In the genomic region with DNA sequence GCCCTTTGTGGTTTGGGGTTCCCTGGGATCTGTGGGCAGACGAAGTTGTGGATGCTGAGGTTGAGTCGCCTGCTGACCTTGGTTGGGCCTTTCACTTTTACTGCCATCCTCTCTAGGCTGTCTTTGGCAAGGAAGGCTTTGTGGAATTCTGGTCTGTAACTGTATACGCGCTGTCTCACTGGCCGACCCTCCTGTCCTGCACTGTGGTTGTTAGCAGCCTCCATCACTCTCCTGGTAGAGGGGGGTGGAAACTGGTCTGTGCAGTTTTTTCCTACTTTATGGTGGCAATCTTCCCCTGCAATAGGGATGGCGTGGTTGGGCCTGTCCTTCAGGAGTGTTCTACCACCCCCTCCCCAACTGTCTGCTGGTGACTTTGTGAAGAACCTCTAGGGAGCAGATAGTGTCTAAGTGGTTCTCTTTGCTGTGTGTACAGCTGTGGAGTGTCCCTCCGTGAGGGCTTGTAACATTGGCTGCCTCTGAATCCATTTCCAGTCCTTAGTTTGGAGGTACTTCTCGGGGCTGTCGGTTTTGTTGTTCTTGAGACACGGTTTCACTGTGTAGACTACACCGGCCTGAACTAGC, we compare ENCODE assay signal across 14 mouse cellular contexts. TPM values are rescaled to one million over a fixed set of nuclear protein-coding genes. Genes with fewer than 3 reads are reported as not detected.
DNase-seq lines count a peak whose midpoint lies in the region; ATAC-seq and TF ChIP-seq lines count a peak whose summit lies in the region.
"Had no signal": no experiment of that assay in that cellular context is flagged by ENCODE, and none has a peak within 500 bp of the region (broad histone marks: within the 10 kb centered on the region; RNA-seq: fewer than 3 reads in every experiment).

No protein-coding gene starts in this region.

- peak overlapping the region; percentile 75 for H3K27ac ChIP-seq in hindbrain, embryonic 10.5 days
- H3K27ac ChIP-seq in hindbrain, embryonic 14.5 days, result no peak overlapping the region
- no peak overlapping the region for H3K27ac ChIP-seq in stomach, embryonic 14.5 days (ENCODE audit: low read length)
- no peak overlapping the region for H3K27ac ChIP-seq in stomach, postnatal 0 days (replicated peaks)
- H3K27ac ChIP-seq in embryonic facial prominence, embryonic 15.5 days (replicated peaks), result no peak overlapping the region; the same call in 1 of the 2 replicates
- H3K27ac ChIP-seq: forebrain, embryonic 13.5 days; hindbrain, embryonic 15.5 days had no signal

- WGBS in hindbrain, embryonic 10.5 days, result 71% methylated on average over 11 of the region's 11 CpGs
- WGBS in hindbrain, embryonic 14.5 days, result 74% methylated on average over 11 of the region's 11 CpGs
- WGBS in stomach, embryonic 14.5 days, result 50% methylated on average over 11 of the region's 11 CpGs
- 54% methylated on average over 11 of the region's 11 CpGs for WGBS in stomach, postnatal 0 days
- 47% methylated on average over 11 of the region's 11 CpGs for WGBS in embryonic facial prominence, embryonic 15.5 days

- peak; percentile 24 for DNase-seq in hindbrain, embryonic 10.5 days (ENCODE audit: low spot score)
- no peak for DNase-seq in hindbrain, embryonic 14.5 days (ENCODE audit: low spot score)
- DNase-seq in stomach, postnatal 0 days (ENCODE audit: low spot score), result no peak
- DNase-seq in thymus, postnatal 25 days, result no peak
- DNase-seq in adrenal gland, postnatal 4 days (ENCODE audit: low spot score in 2 of 2), result no peak
- DNase-seq: adrenal gland, adult 8-10 months; cerebellum, adult 8-10 months; right cerebral cortex, adult 18-20 months had no signal

- no peaks in the 10 kb centered on the region for H3K9me3 ChIP-seq in hindbrain, embryonic 10.5 days
- no peaks in the 10 kb centered on the region for H3K9me3 ChIP-seq in hindbrain, embryonic 14.5 days (ENCODE audit: control insufficient read depth, low read length)
- no peaks in the 10 kb centered on the region for H3K9me3 ChIP-seq in stomach, embryonic 14.5 days (ENCODE audit: control insufficient read depth, low read depth, low read length)
- H3K9me3 ChIP-seq in stomach, postnatal 0 days (ENCODE audit: control insufficient read depth, low read length), result no peaks in the 10 kb centered on the region
- no peaks in the 10 kb centered on the region for H3K9me3 ChIP-seq in embryonic facial prominence, embryonic 15.5 days (replicated peaks)
- H3K9me3 ChIP-seq: forebrain, embryonic 13.5 days; G1E; hindbrain, embryonic 15.5 days had no signal

- no peak for ATAC-seq in hindbrain, embryonic 14.5 days (ENCODE audit: low FRiP score)
- 0 out of 2 replicates have a peak, but pooled peaks have one; percentile 37 for ATAC-seq in stomach, embryonic 14.5 days (ENCODE audit: insufficient number of reproducible peaks, insufficient read depth, low FRiP score, low read depth)
- no peak for ATAC-seq in stomach, postnatal 0 days (ENCODE audit: low FRiP score, low TSS enrichment)
- 0 out of 2 replicates have a peak, but pooled peaks have one; percentile 26 for ATAC-seq in embryonic facial prominence, embryonic 15.5 days (ENCODE audit: insufficient number of reproducible peaks, low FRiP score, low TSS enrichment, low read depth)

- H3K27me3 ChIP-seq in hindbrain, embryonic 10.5 days (ENCODE audit: insufficient read depth, poor library complexity, severe bottlenecking), result no peaks in the 10 kb centered on the region
- no peaks in the 10 kb centered on the region for H3K27me3 ChIP-seq in hindbrain, embryonic 14.5 days (ENCODE audit: control insufficient read depth, insufficient read depth, low read length)
- H3K27me3 ChIP-seq in stomach, embryonic 14.5 days (ENCODE audit: control insufficient read depth, insufficient read depth, low read length), result no peaks in the 10 kb centered on the region
- H3K27me3 ChIP-seq in stomach, postnatal 0 days (ENCODE audit: control insufficient read depth, insufficient read depth, low read length), result no peaks in the 10 kb centered on the region
- no peaks in the 10 kb centered on the region for H3K27me3 ChIP-seq in embryonic facial prominence, embryonic 15.5 days
- H3K27me3 ChIP-seq: forebrain, embryonic 13.5 days; hindbrain, embryonic 15.5 days had no signal

- H3K4me1 ChIP-seq in hindbrain, embryonic 10.5 days (replicated peaks), result peaks cover 28% of the 10 kb centered on the region
- no peaks in the 10 kb centered on the region for H3K4me1 ChIP-seq in hindbrain, embryonic 14.5 days (replicated peaks; ENCODE audit: control insufficient read depth, insufficient read depth, low read length)
- 0 out of 2 replicates have a peak, but pooled peaks cover 5% of the 10 kb centered on the region for H3K4me1 ChIP-seq in stomach, embryonic 14.5 days (ENCODE audit: control insufficient read depth, insufficient read depth, low read length)
- no peaks in the 10 kb centered on the region for H3K4me1 ChIP-seq in stomach, postnatal 0 days (replicated peaks; ENCODE audit: control insufficient read depth, insufficient read depth)
- peaks cover 19% of the 10 kb centered on the region for H3K4me1 ChIP-seq in embryonic facial prominence, embryonic 15.5 days
- H3K4me1 ChIP-seq: forebrain, embryonic 13.5 days; hindbrain, embryonic 15.5 days had no signal

- no peak overlapping the region for H3K4me3 ChIP-seq in hindbrain, embryonic 10.5 days
- no peak overlapping the region for H3K4me3 ChIP-seq in hindbrain, embryonic 14.5 days (replicated peaks; ENCODE audit: low read length)
- no peak overlapping the region for H3K4me3 ChIP-seq in stomach, embryonic 14.5 days (ENCODE audit: low read depth, low read length)
- H3K4me3 ChIP-seq in stomach, postnatal 0 days (ENCODE audit: low read depth, low read length), result no peak overlapping the region
- no peak overlapping the region for H3K4me3 ChIP-seq in embryonic facial prominence, embryonic 15.5 days (replicated peaks)
- H3K4me3 ChIP-seq: forebrain, embryonic 13.5 days; hindbrain, embryonic 15.5 days had no signal

- peaks cover 34% of the 10 kb centered on the region for H3K36me3 ChIP-seq in hindbrain, embryonic 10.5 days
- peaks cover 20% of the 10 kb centered on the region for H3K36me3 ChIP-seq in hindbrain, embryonic 14.5 days (replicated peaks; ENCODE audit: control insufficient read depth, insufficient read depth)
- peaks cover 16% of the 10 kb centered on the region for H3K36me3 ChIP-seq in stomach, embryonic 14.5 days (ENCODE audit: control insufficient read depth, insufficient read depth, low read length)
- H3K36me3 ChIP-seq in stomach, postnatal 0 days (ENCODE audit: control insufficient read depth, insufficient read depth, low read length), result peaks cover 1% of the 10 kb centered on the region; the same call in 1 of the 2 replicates
- peaks cover 23% of the 10 kb centered on the region for H3K36me3 ChIP-seq in embryonic facial prominence, embryonic 15.5 days

- no peak overlapping the region for H3K4me2 ChIP-seq in hindbrain, embryonic 14.5 days (replicated peaks)
- H3K4me2 ChIP-seq in stomach, embryonic 14.5 days (replicated peaks; ENCODE audit: low read depth, low read length), result no peak overlapping the region
- no peak overlapping the region for H3K4me2 ChIP-seq in stomach, postnatal 0 days (replicated peaks; ENCODE audit: low read depth)
- no peak overlapping the region for H3K4me2 ChIP-seq in embryonic facial prominence, embryonic 15.5 days (replicated peaks)
- H3K4me2 ChIP-seq: forebrain, embryonic 13.5 days; hindbrain, embryonic 15.5 days had no signal

- no peak for TF ChIP-seq CTCF in stomach, postnatal 0 days (IDR thresholded peaks at IDR 0.05; ENCODE audit: low read depth)

- TF ChIP-seq EP300 in stomach, postnatal 0 days (optimal IDR thresholded peaks at IDR 0.05), result no peak

- H3K9ac ChIP-seq in hindbrain, embryonic 14.5 days, result no peak overlapping the region
- H3K9ac ChIP-seq in stomach, embryonic 14.5 days (replicated peaks; ENCODE audit: low read depth, low read length), result no peak overlapping the region
- no peak overlapping the region for H3K9ac ChIP-seq in stomach, postnatal 0 days (ENCODE audit: low read length)
- no peak overlapping the region for H3K9ac ChIP-seq in embryonic facial prominence, embryonic 15.5 days
- H3K9ac ChIP-seq: forebrain, embryonic 13.5 days; hindbrain, embryonic 15.5 days had no signal

RNA-seq across cellular contexts. Expression of gene Ltc4s, which starts 14.4 kb away (rescaled TPM):
- 1.4 and 1.8 TPM in 2 replicates for polyA plus RNA-seq in hindbrain, embryonic 10.5 days (2016; fragmentation: Nextera tagmentation; extraction: Ambion mirVana)
- polyA plus RNA-seq in hindbrain, embryonic 14.5 days (2014; fragmentation: Nextera tagmentation; extraction: Ambion mirVana), result 1.6 and 4.5 TPM in 2 replicates
- 3.9 and 4.6 TPM in 2 replicates for polyA plus RNA-seq in stomach, embryonic 14.5 days (2014; fragmentation: Nextera tagmentation; extraction: Ambion mirVana)
- polyA plus RNA-seq in stomach, postnatal 0 days (2015; fragmentation: Nextera tagmentation; extraction: Ambion mirVana), result 13.2 and 13.8 TPM in 2 replicates
- polyA plus RNA-seq in embryonic facial prominence, embryonic 15.5 days (2015; fragmentation: Nextera tagmentation; extraction: Ambion mirVana), result 2.5 and 4.0 TPM in 2 replicates
- total RNA-seq in adrenal gland, postnatal 4 days (2021), result 1 to 10 TPM; 4.4 to 6.0 TPM
- total RNA-seq: G1E; monocyte, adult 5-6 weeks had no signal
- polyA plus RNA-seq: G1E had no signal

RNA-seq across cellular contexts. Expression of gene Maml1, which starts 39.3 kb away (rescaled TPM):
- polyA plus RNA-seq in hindbrain, embryonic 10.5 days (2016; fragmentation: Nextera tagmentation; extraction: Ambion mirVana), result 4.7 and 5.9 TPM in 2 replicates
- 4.4 and 4.6 TPM in 2 replicates for polyA plus RNA-seq in hindbrain, embryonic 14.5 days (2014; fragmentation: Nextera tagmentation; extraction: Ambion mirVana)
- 9.9 and 10.0 TPM in 2 replicates for polyA plus RNA-seq in stomach, embryonic 14.5 days (2014; fragmentation: Nextera tagmentation; extraction: Ambion mirVana)
- polyA plus RNA-seq in stomach, postnatal 0 days (2015; fragmentation: Nextera tagmentation; extraction: Ambion mirVana), result 2.4 TPM in 2 replicates
- polyA plus RNA-seq in embryonic facial prominence, embryonic 15.5 days (2015; fragmentation: Nextera tagmentation; extraction: Ambion mirVana), result 5.8 and 6.9 TPM in 2 replicates
- total RNA-seq in adrenal gland, postnatal 4 days (2021), result 10 to 100 TPM; 34.4 to 36.7 TPM

RNA-seq across cellular contexts. Expression of gene Mgat4b, which starts 42.1 kb away (rescaled TPM):
- polyA plus RNA-seq in hindbrain, embryonic 10.5 days (2016; fragmentation: Nextera tagmentation; extraction: Ambion mirVana), result 21.5 and 29.9 TPM in 2 replicates
- 55.7 and 56.0 TPM in 2 replicates for polyA plus RNA-seq in hindbrain, embryonic 14.5 days (2014; fragmentation: Nextera tagmentation; extraction: Ambion mirVana)
- polyA plus RNA-seq in stomach, embryonic 14.5 days (2014; fragmentation: Nextera tagmentation; extraction: Ambion mirVana), result 9.6 and 12.7 TPM in 2 replicates
- 30.8 and 32.6 TPM in 2 replicates for polyA plus RNA-seq in stomach, postnatal 0 days (2015; fragmentation: Nextera tagmentation; extraction: Ambion mirVana)
- 26.7 and 32.1 TPM in 2 replicates for polyA plus RNA-seq in embryonic facial prominence, embryonic 15.5 days (2015; fragmentation: Nextera tagmentation; extraction: Ambion mirVana)
- total RNA-seq in adrenal gland, postnatal 4 days (2021), result 100 to 1,000 TPM; 159 to 178 TPM

RNA-seq across cellular contexts. Expression of gene Sqstm1, which starts 42.1 kb away (rescaled TPM):
- 147 and 210 TPM in 2 replicates for polyA plus RNA-seq in hindbrain, embryonic 10.5 days (2016; fragmentation: Nextera tagmentation; extraction: Ambion mirVana)
- 365 and 385 TPM in 2 replicates for polyA plus RNA-seq in hindbrain, embryonic 14.5 days (2014; fragmentation: Nextera tagmentation; extraction: Ambion mirVana)
- 173 and 188 TPM in 2 replicates for polyA plus RNA-seq in stomach, embryonic 14.5 days (2014; fragmentation: Nextera tagmentation; extraction: Ambion mirVana)
- polyA plus RNA-seq in stomach, postnatal 0 days (2015; fragmentation: Nextera tagmentation; extraction: Ambion mirVana), result 211 and 220 TPM in 2 replicates
- 272 TPM in 2 replicates for polyA plus RNA-seq in embryonic facial prominence, embryonic 15.5 days (2015; fragmentation: Nextera tagmentation; extraction: Ambion mirVana)
- total RNA-seq in adrenal gland, postnatal 4 days (2021), result 100 to 1,000 TPM; 502 to 551 TPM

Comparison
In these comparisons a context has a peak if more than half of its experiments do, and no peak if none do; other contexts are left out.
1. ATAC-seq: peak in stomach, embryonic 14.5 days (single experiment) and embryonic facial prominence, embryonic 15.5 days (single experiment); none in hindbrain, embryonic 14.5 days (single experiment) and stomach, postnatal 0 days (single experiment).